Mouse (Mus musculus) lung, adult 2 months (tissue): ENCODE measurements at regions not wholly inside any gene's neighbourhood (a gene's known extent, or its start where the extent isn't known, plus 50 kb on each side); places are given as distances from the start of the nearest gene placed in this dataset.

Experiments
- DNase-seq: peaks from one replicate; pipeline ENCODE4 v3.0.0; 2022
- H3K4me1 ChIP-seq: fragments of 200-500 bp; 2 replicates; pipeline ENCODE4 v1.6.1; 2011; ENCODE audit warnings: low read length; ENCODE audit not compliant: control insufficient read depth, insufficient read depth
- H3K4me3 ChIP-seq: fragments of 200-500 bp; replicated peaks from 2 replicates; pipeline ENCODE3; 2011; ENCODE audit warnings: low read depth, mild to moderate bottlenecking, control low read depth, low read length; ENCODE audit errors: extremely low read depth
- CTCF ChIP-seq: fragments of 200-500 bp; IDR thresholded peaks from 2 replicates; pipeline ENCODE4 v1.5.1; 2011; ENCODE audit warnings: mild to moderate bottlenecking, low read length, control low read depth; ENCODE audit not compliant: insufficient read depth
- POLR2A ChIP-seq: fragments of 200-500 bp; IDR thresholded peaks from 2 replicates; pipeline ENCODE4 v1.6.1; 2011; ENCODE audit warnings: low read depth, mild to moderate bottlenecking, control low read depth, low read length, borderline replicate concordance; ENCODE audit errors: extremely low read depth
- WGBS: fragments of 180-500 bp; shearing (Covaris S2); methylation state at CpG from one replicate; pipeline ENCODE4 v1.1.7; 2018; 5-methylcytosine and 5-hydroxymethylcytosine counted together

DNA sequence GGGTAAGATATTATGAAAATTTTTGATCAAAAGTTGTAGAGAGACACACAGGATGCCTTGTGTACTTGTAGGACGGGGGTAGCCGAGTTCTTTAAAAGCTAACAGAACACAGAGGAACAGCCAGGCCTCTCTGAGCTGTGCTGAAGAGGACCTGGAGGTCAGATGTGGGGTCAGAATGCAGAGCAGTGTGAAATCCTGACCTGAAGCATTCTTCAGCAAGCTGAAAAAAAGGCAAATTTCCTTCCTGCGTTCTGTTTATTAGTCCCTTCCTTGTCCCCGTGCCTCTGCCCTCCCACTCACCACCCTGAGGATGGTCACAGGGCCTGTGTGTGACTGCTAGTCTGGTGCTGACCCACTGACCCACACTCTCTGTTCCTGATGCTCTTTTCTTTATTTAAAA is 1197.9 kb upstream of the A1bg start:
- Histone ChIP-seq H3K4me3 (no peak overlapping the region), H3K4me1 (no peaks in the 10 kb centered on the region)
- WGBS: 53% methylated on average over 4 of the region's 4 CpGs
- TF ChIP-seq POLR2A (no peak), CTCF (no peak)
- no peak for DNase-seq

DNA sequence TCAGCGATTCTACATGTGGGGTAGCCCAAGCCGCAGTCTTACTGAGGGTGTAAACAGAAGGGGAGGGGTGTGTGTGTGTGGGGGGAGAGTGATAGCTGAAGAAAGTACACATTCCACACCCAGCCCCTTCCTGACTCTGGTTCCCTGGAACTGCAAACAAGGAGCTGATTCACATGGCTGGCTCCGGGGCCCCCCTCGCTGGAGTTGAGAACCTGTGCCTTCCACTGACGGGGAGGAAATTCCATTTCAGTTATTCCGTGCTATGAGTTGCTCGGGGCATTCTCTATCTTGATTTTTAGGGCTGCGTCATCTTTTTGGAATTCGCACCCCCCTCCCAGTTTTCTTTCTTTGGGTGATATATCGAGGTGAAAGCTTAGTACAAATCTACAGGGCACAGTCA is 1196.2 kb upstream of the A1bg start:
- DNase-seq: no peak
- 51% methylated on average over 10 of the region's 10 CpGs for WGBS
- TF ChIP-seq CTCF (no peak), POLR2A (no peak)
- Histone ChIP-seq H3K4me3 (no peak overlapping the region), H3K4me1 (no peaks in the 10 kb centered on the region)

DNA sequence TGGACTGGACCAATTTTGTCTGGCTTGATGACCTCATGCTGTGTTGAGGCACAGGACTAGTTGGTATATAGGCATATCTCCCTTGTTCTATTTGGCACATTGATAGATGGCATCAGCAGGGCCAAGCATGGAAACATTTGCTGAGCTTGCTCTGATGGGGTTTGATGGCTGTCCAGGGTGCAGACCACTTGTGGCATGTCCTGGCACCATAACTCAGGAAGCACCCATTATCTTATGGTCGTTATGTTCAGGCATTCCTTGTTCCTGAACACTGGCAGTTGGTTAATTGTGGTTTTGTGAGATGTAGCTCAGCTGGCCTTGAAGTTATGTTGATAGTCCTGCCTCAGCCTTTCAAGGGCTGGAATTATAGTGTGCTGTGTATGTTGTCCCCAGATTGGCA is 1193.4 kb upstream of the A1bg start:
- no peak for DNase-seq
- no peak overlapping the region for H3K4me3 ChIP-seq
- H3K4me1 ChIP-seq: no peaks in the 10 kb centered on the region
- 64% methylated on average over 1 of the region's 1 CpGs for WGBS
- TF ChIP-seq POLR2A: no peak
- TF ChIP-seq CTCF: no peak

DNA sequence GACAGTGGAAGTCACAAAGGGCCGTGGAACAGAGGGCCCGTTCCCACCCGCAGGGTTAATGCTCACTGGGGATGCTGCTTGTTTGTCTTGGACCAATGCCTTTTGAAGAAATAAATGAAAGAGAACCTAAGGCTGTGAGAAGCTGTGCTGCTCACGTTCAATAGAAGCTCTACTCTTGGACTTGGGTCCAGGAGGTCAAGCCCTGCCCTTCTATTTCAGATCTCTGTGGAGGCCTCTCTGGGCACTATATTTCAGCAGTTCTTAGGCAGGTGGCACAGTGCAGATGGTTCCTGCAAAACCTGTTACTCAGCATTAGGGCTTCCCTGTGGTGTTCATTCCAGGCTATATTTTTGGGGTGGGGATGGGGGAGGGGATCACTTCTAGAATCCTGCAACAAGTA is 1192.0 kb upstream of the A1bg start:
- Histone ChIP-seq H3K4me1 (no peaks in the 10 kb centered on the region), H3K4me3 (no peak overlapping the region)
- DNase-seq: no peak
- TF ChIP-seq CTCF (no peak), POLR2A (no peak)
- WGBS: 68% methylated on average over 4 of the region's 4 CpGs

DNA sequence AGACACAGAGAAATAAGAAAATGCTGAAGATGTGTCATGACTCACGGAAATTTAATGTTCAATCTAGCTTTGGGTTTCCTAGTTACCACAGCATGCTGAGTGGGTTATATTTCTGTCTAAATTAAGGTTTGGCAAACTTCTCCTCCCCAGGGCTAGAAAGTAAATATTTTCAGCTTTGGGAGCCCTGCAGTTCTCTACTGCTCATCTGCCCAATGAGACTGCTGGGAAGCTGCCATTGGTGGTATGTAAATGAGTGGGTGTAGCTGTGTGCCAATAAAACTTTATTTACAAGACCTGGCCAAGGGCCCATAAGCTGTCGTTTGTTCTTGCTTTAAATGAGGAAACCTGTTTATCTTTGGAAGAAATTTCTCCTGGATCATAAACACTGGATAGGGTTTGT is 1189.3 kb upstream of the A1bg start:
- no peak for DNase-seq
- Histone ChIP-seq H3K4me3 (no peak overlapping the region), H3K4me1 (peaks cover 2% of the 10 kb centered on the region; the same call in 1 of the 2 replicates)
- WGBS: 42% methylated on average over 2 of the region's 2 CpGs
- TF ChIP-seq POLR2A (no peak), CTCF (no peak)

DNA sequence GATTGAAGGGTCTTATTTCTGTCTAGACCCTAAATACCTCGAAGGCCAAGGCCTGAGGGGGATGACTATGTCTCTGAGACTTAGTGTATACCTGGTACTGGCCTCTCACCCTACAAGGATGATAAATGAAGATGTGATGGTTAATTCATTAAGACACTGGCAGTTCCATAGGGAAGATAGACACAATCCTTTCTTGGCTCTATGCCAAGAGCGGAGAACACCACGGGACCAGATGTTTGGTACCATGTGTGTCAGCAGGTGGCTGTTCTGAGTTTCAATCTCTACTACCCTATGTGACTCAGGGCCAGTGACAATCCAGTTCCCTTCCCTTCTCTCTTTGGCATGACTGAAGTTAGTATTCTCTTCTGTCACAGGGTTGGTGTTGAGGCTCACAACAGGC is 1185.2 kb upstream of the A1bg start:
- 55% methylated on average over 3 of the region's 3 CpGs for WGBS
- no peak overlapping the region for H3K4me3 ChIP-seq
- TF ChIP-seq POLR2A (no peak), CTCF (no peak)
- DNase-seq: no peak
- H3K4me1 ChIP-seq: peaks cover 11% of the 10 kb centered on the region

DNA sequence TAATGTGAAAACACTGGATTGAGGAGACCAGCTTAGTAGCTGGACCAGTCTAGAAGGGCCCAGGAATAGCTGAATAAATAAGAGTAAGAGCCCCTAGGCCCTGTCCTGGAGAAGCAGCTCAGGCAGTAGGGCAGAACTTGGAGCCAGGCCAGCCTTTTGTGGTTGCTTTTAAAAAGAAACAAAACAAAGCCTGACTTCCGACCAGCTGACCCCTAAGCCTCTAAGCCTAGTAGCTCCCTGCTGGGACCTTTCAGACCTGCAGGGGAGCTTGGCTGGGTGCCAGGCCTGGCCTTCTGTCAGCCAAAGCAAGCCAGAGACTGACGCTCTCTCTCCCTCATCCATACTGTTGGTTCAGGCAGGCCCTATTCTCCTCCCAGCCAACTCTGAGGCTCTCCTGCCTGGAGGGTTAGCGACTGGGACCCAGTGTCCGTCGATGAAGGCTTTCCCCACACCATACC is 1183.7 kb upstream of the A1bg start:
- WGBS: 10% methylated on average over 5 of the region's 5 CpGs
- peak; percentile 74 for DNase-seq
- Histone ChIP-seq H3K4me3 (no peak overlapping the region), H3K4me1 (peaks cover 11% of the 10 kb centered on the region)
- peak; percentile 24; the same call in 1 of the 2 replicates for TF ChIP-seq CTCF
- no peak for TF ChIP-seq POLR2A

DNA sequence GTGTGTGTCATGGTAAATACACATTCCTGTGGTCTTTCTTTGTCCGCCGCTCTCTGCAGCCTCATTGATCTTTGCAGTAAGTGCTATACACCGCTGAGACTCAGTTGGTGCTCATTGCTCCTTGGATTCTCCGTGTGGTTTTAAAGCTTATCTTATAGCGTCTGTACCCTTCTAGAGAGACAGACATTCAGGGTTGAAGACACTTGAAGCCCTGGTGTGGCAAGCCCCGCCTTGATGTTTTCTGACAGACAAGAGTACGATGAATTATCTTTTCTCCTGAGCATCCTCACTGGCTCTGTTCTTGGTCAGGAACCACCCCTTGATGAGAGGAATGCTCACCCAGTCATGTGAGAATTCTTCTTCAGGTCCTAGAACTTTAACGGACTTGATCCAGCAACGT is 1182.7 kb upstream of the A1bg start:
- WGBS: 85% methylated on average over 9 of the region's 9 CpGs
- TF ChIP-seq POLR2A (no peak), CTCF (no peak)
- Histone ChIP-seq H3K4me1 (peaks cover 11% of the 10 kb centered on the region), H3K4me3 (no peak overlapping the region)
- no peak for DNase-seq

DNA sequence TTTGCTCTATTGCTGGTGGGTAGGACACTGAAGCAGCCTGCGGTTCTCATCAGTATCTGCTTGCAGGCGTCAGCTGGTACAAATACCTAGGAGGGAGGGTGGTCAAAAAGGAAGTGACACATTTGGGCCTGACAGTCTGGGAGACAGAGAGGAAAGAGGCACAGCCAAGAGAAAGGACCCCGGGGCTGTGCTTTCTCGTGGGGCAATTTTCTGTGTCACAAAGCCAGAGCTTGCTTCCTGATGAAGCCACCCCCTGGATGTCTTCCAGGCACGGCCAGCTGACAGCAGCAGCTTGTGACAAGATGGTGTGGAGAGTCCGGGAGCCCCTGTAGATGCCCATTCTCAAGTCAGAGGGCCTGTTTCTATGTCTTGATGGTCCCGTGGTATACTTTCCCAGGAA is 1181.8 kb upstream of the A1bg start:
- no peak overlapping the region for H3K4me3 ChIP-seq
- no peak for DNase-seq
- TF ChIP-seq POLR2A (no peak), CTCF (no peak)
- peaks cover 11% of the 10 kb centered on the region for H3K4me1 ChIP-seq
- WGBS: 33% methylated on average over 7 of the region's 7 CpGs

DNA sequence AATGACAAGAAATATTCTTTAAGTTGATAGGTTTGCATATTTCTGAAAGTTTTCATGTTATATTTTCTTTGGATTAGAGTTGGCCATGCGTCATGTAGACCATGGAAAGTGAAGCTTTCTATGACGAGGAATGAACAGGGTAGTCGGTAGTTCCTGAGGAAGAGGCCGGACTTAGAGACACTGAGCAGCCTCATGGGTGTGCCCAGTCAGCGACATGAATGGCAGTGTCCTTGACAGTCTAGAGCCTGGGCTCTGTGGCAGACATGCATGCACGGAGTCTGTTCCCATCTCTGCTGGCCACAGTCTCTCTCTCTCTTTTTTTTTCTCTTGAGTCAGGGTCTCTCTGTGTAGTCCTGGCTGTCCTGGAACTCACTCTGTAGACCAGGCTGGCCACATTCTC is 1176.9 kb upstream of the A1bg start:
- no peak for TF ChIP-seq POLR2A
- TF ChIP-seq CTCF: no peak
- H3K4me3 ChIP-seq: no peak overlapping the region
- 72% methylated on average over 6 of the region's 6 CpGs for WGBS
- DNase-seq: no peak
- peaks cover under 1% of the 10 kb centered on the region for H3K4me1 ChIP-seq
